Mouse (Mus musculus) heart, embryonic 12.5 days (tissue): ENCODE measurements around the gene Cyp2j9. TPM values are rescaled to one million over a fixed set of nuclear protein-coding genes. Genes with fewer than 3 reads are reported as not detected.
"Not testable (repeated sequence)": the region's sequence is repeated elsewhere in the genome, so short reads cannot be mapped to it uniquely, and the experiment has no call there.

Experiments used
- ATAC-seq: fragments of 200-750 bp; cut with Nextera tagmentation; 2 replicates; pipeline ENCODE4 v1.8.0; 2017; ENCODE audit warnings: moderate TSS enrichment, moderate library complexity; ENCODE audit not compliant: insufficient number of reproducible peaks, low FRiP score
- H3K27ac ChIP-seq: fragments of 300-500 bp; sonication (generic); 2 replicates; pipeline ENCODE4 v1.5.1; 2016; ENCODE audit warnings: mild to moderate bottlenecking, moderate library complexity; ENCODE audit not compliant: poor library complexity, severe bottlenecking
- H3K27me3 ChIP-seq: fragments of 300-500 bp; sonication (generic); replicated peaks from 2 replicates; pipeline ENCODE4 v1.6.1; 2016; ENCODE audit warnings: mild to moderate bottlenecking, moderate library complexity
- H3K36me3 ChIP-seq: fragments of 300-500 bp; sonication (generic); 2 replicates; pipeline ENCODE4 v1.6.1; 2016; ENCODE audit warnings: mild to moderate bottlenecking, moderate library complexity
- H3K4me1 ChIP-seq: fragments of 300-500 bp; sonication (generic); replicated peaks from 2 replicates; pipeline ENCODE4 v1.6.1; 2016; ENCODE audit warnings: mild to moderate bottlenecking
- H3K4me2 ChIP-seq: fragments of 300-500 bp; sonication (generic); 2 replicates; pipeline ENCODE4 v1.6.1; 2016; ENCODE audit warnings: mild to moderate bottlenecking, moderate library complexity
- H3K4me3 ChIP-seq: fragments of 300-500 bp; sonication (generic); 2 replicates; pipeline ENCODE4 v1.5.1; 2016; ENCODE audit warnings: mild to moderate bottlenecking
- H3K9ac ChIP-seq: fragments of 300-500 bp; sonication (generic); 2 replicates; pipeline ENCODE4 v1.6.1; 2016; ENCODE audit warnings: mild to moderate bottlenecking, moderate library complexity
- H3K9me3 ChIP-seq: fragments of 300-500 bp; sonication (generic); replicated peaks from 2 replicates; pipeline ENCODE4 v1.6.1; 2016; ENCODE audit warnings: mild to moderate bottlenecking, moderate library complexity
- WGBS: fragments of 180-500 bp; shearing (Covaris S2); methylation state at CpG from one replicate; pipeline ENCODE4 v1.1.7; 2016; 5-methylcytosine and 5-hydroxymethylcytosine counted together
- polyA plus RNA-seq: library from polyadenylated mRNA; unstranded; fragments of >200 nt; fragmentation: Nextera tagmentation; extraction: Ambion mirVana; gene quantifications from 2 replicates; pipeline ENCODE4 v1.2.1, GENCODE M21; 2016

Gene Cyp2j9
- 0.84 and 1.1 TPM in 2 replicates for polyA plus RNA-seq

DNA sequence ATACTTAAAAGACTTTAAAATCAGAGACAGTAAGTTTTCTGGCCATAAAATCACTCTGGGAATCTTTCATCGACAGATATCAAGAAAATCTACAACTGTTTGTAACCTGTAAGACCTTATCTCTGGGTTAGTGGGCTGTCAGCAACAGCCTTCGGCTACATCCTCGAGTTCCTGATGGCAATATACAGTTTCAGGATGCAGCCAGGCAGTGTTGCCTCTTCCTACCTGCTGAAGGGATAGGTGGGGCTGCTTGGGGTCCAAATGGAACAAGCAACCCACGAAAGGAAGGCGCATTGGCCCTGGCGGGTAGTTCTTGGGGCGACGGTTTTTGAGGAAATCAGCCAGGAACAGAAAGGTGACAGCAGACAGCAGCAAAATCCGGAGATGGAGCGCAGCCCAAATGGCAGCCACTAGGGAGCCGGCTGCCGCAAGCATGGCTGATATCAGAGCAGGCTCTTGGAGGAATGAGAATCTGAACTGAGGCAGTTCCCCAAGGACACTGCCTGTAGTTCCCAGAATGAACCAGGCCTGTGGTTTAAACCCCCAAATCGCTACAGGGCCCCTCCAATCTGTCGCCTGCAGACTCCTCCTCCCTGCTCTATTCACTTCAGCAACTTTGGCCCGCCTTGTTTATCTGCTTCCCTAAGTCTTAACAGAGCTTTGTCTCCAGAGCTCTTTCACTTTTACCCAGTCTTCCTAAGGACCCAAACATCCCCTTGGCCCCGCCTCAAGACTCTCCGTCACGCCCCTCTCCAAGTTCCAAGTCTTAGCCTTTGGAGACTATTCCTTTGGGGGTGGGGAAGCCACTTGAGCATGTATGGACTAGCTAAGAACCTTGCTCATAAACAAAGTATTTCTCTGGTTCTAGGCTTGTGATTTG lies at the start of gene Cyp2j9:
Gene Cyp2j9, minus strand, starts transcription at position 668 of the 880 bp plus-strand sequence.
- H3K9me3 ChIP-seq = no peaks in the 10 kb centered on the region
- 4% methylated on average over 18 of the region's 18 CpGs for WGBS
- no peaks in the 10 kb centered on the region for H3K27me3 ChIP-seq
- H3K4me3 ChIP-seq = peak within 1 kb of the TSS; percentile 56
- peak within 1 kb of the TSS; percentile 70 for H3K9ac ChIP-seq
- peak; percentile 81 for ATAC-seq
- H3K4me2 ChIP-seq = peak within 1 kb of the TSS; percentile 87
- 0 out of 2 replicates have a peak within 1 kb of the TSS, but pooled peaks have one; percentile 21 for H3K27ac ChIP-seq
- H3K36me3 ChIP-seq = no peaks in the 10 kb centered on the region
- H3K4me1 ChIP-seq = no peaks in the 10 kb centered on the region; the same call in 1 of the 2 replicates

- ATAC-seq = no peak
- 66% methylated on average over 1 of the region's 1 CpGs for WGBS
- no peak overlapping the region for H3K4me2 ChIP-seq
- no peaks in the 10 kb centered on the region for H3K9me3 ChIP-seq
- no peak overlapping the region for H3K4me3 ChIP-seq
- no peaks in the 10 kb centered on the region for H3K27me3 ChIP-seq
- H3K4me1 ChIP-seq = no peaks in the 10 kb centered on the region
- no peak overlapping the region for H3K27ac ChIP-seq
- no peaks in the 10 kb centered on the region for H3K36me3 ChIP-seq
- no peak overlapping the region for H3K9ac ChIP-seq
These were observed 44.1 kb upstream of the Cyp2j9 start for GRCm38 (mm10) chr4:96635455-96635854.

DNA sequence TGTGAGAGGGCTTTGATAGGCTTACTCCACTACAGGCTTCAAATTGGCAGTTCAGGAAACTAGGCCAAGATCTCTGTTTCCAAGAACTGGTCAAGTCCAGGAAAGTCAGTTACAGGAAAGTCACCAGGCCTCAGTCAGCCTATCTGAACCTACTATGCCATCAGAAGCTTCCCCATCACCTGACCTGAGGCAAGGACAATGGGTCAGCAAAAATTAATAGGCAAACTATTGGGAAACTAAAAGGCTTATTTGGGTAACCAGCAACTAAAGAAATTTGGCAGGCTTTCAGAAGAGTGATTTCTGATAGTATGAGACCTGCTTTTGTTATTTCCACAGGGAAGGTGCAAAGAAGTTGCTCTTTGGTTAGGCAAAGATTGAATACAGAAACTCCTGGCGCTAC lies 31.1 kb upstream of the Cyp2j9 start:
- Histone ChIP-seq H3K9ac (no peak overlapping the region), H3K9me3 (peaks cover 5% of the 10 kb centered on the region; the same call in 1 of the 2 replicates), H3K4me3 (no peak overlapping the region), H3K27ac (no peak overlapping the region), H3K36me3 (no peaks in the 10 kb centered on the region), H3K4me2 (no peak overlapping the region), H3K27me3 (no peaks in the 10 kb centered on the region), H3K4me1 (no peaks in the 10 kb centered on the region)
- 83% methylated on average over 1 of the region's 1 CpGs for WGBS
- no peak for ATAC-seq

DNA sequence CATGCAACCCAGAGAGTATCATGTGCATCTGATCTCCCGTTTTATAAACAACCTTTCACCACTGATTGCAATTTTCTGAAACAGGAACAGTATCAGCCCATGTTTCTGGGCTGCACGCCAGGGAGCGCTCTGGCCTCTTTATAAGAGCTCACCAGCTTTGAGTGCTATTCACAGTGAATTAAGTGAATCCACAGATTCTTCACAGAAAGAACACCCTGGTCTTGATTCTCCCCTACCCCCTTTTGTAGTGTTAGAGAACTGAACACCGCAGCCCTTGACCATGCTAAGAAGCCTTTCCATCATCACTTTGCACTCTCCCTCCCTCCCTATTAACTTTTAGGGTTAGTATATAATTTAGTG lies 393 bp upstream of the Cyp2j9 start:
- H3K27ac ChIP-seq = 0 out of 2 replicates have a peak overlapping the region, but pooled peaks have one; percentile 21
- peak; percentile 59; the same call in 1 of the 2 replicates for ATAC-seq
- peak overlapping the region; percentile 87 for H3K4me2 ChIP-seq
- 26% methylated on average over 4 of the region's 4 CpGs for WGBS
- no peaks in the 10 kb centered on the region for H3K9me3 ChIP-seq
- no peaks in the 10 kb centered on the region for H3K36me3 ChIP-seq
- no peak overlapping the region for H3K9ac ChIP-seq
- no peaks in the 10 kb centered on the region for H3K27me3 ChIP-seq
- peak overlapping the region; percentile 56 for H3K4me3 ChIP-seq
- no peaks in the 10 kb centered on the region; the same call in 1 of the 2 replicates for H3K4me1 ChIP-seq

- Histone ChIP-seq H3K4me2 (no peak overlapping the region), H3K4me3 (no peak overlapping the region), H3K9ac (no peak overlapping the region), H3K9me3 (no peaks in the 10 kb centered on the region), H3K4me1 (no peaks in the 10 kb centered on the region), H3K27ac (no peak overlapping the region), H3K27me3 (no peaks in the 10 kb centered on the region), H3K36me3 (no peaks in the 10 kb centered on the region)
- WGBS = 56% methylated on average over 1 of the region's 1 CpGs
- ATAC-seq = no peak
These were observed 9.8 kb downstream of the Cyp2j9 start for GRCm38 (mm10) chr4:96581425-96582088.

DNA sequence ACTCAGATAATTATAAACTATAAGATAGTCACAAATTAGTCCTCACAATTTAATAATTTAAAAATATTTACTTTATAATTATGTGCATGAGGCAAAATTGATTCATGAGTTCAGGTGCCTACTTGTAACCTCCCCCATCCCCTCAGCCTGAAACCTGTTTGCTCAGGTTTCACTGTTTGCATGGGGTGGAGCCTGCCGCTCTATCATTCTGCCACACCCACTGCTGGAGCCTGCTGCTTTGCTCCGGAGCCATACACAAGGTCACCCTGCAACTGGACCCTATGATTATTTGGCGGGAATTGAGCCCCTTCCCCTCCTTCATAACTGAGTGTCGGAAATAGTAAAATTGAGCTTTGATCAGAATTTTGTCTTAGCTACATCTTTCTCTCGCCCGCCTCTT lies 11.0 kb downstream of the Cyp2j9 start:
- WGBS = 55% methylated on average over 6 of the region's 6 CpGs
- H3K4me1 ChIP-seq, H3K9me3 ChIP-seq, ATAC-seq, H3K36me3 ChIP-seq, H3K27me3 ChIP-seq, H3K4me2 ChIP-seq, H3K27ac ChIP-seq, H3K4me3 ChIP-seq, H3K9ac ChIP-seq: not testable (repeated sequence)

DNA sequence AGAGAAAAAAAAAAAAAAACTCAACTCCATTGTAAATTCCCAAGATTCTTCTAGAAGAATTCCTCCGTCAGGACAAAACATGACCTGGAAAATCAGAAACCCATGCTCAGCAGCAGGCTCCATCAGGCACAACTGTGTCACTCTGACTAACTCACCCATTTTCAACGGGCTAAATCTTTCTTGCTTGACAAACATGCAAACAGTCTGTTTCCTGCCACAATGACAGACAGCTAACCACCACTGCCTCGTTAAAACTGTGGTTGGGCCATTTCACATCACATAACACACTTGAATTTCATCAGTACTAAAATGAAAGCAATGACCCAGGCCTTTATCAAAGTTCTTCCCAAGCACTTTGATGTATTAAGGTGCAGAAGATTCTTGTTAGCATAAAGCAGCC lies 21.9 kb downstream of the Cyp2j9 start:
- Histone ChIP-seq H3K9ac (no peak overlapping the region), H3K9me3 (no peaks in the 10 kb centered on the region), H3K27me3 (no peaks in the 10 kb centered on the region), H3K36me3 (no peaks in the 10 kb centered on the region), H3K27ac (no peak overlapping the region), H3K4me3 (no peak overlapping the region), H3K4me2 (no peak overlapping the region), H3K4me1 (no peaks in the 10 kb centered on the region)
- ATAC-seq = no peak
- WGBS = 42% methylated on average over 3 of the region's 3 CpGs

DNA sequence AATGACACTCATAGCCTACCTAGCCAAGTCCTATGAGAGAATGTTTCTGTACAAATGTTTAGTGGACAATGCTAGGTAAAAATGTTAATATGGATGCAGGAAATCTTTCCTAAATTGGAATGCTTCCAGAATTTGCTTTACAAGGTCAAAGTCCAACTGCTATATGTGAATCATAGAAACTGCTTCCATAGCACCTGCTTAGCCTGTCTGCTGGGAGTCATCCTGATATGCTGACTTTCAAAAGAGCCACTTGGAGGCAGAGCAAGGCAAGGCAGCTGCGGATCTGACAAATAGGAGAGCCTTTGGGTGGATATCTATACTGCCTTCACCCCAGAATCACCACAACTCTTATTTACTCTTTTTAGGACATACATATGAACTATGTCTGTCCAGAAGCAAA lies 23.4 kb downstream of the Cyp2j9 start:
- no peak overlapping the region for H3K9ac ChIP-seq
- H3K4me3 ChIP-seq = no peak overlapping the region
- 61% methylated on average over 1 of the region's 1 CpGs for WGBS
- H3K4me1 ChIP-seq = no peaks in the 10 kb centered on the region
- H3K27ac ChIP-seq = no peak overlapping the region
- no peak for ATAC-seq
- H3K4me2 ChIP-seq = no peak overlapping the region
- H3K36me3 ChIP-seq = no peaks in the 10 kb centered on the region
- no peaks in the 10 kb centered on the region for H3K27me3 ChIP-seq
- no peaks in the 10 kb centered on the region for H3K9me3 ChIP-seq

DNA sequence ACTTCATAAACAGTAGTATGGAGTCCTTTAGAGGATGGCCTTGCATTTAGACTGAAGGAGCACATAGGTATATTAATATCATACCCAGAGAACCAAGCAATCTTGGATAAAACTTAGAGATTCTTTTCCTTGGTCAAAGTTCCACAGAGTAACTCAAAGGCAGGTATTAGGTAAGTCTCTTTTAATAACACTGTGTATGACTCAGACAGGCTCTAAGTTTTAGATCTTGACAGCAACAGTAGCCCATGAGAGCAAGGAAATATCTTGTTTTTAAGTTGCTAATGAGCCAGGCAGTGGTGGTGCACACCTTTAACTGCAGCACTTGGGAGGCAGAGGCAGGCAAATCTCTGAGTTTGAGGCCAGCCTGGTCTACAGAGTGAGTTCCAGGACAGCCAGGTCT lies 25.6 kb downstream of the Cyp2j9 start:
- Histone ChIP-seq H3K4me3 (no peak overlapping the region), H3K4me1 (no peaks in the 10 kb centered on the region), H3K27me3 (no peaks in the 10 kb centered on the region), H3K9ac (no peak overlapping the region), H3K27ac (no peak overlapping the region), H3K9me3 (no peaks in the 10 kb centered on the region), H3K4me2 (no peak overlapping the region), H3K36me3 (no peaks in the 10 kb centered on the region)
- no peak for ATAC-seq

- no peak overlapping the region for H3K4me2 ChIP-seq
- H3K27me3 ChIP-seq = no peaks in the 10 kb centered on the region
- no peaks in the 10 kb centered on the region for H3K9me3 ChIP-seq
- H3K27ac ChIP-seq = no peak overlapping the region
- H3K9ac ChIP-seq = no peak overlapping the region
- no peak for ATAC-seq
- H3K4me1 ChIP-seq = no peaks in the 10 kb centered on the region
- H3K36me3 ChIP-seq = no peaks in the 10 kb centered on the region
- WGBS = 74% methylated on average over 1 of the region's 1 CpGs
- no peak overlapping the region for H3K4me3 ChIP-seq
These were observed 30.9 kb downstream of the Cyp2j9 start for GRCm38 (mm10) chr4:96560464-96560863.

DNA sequence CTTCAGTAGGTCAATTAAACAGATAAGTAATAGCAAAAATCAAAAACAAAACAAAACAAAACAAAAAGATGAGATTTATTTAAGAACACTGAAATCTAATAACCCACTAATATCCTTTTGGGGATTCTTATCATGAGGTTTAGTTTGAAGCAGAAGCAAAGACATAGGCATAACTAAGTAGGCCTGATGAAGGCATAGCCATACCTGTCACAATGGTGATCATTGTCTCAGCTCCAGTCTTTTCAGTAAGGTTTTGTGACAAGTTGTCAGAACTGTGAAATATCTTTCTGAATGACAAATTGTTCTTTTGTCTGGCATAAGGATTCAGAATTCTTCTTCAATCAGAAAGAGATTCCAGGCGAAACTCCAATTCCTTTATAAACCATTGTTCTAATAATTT lies 31.6 kb downstream of the Cyp2j9 start:
- Histone ChIP-seq H3K36me3 (no peaks in the 10 kb centered on the region), H3K27ac (no peak overlapping the region), H3K4me3 (no peak overlapping the region), H3K27me3 (no peaks in the 10 kb centered on the region), H3K9ac (no peak overlapping the region), H3K9me3 (no peaks in the 10 kb centered on the region), H3K4me2 (no peak overlapping the region), H3K4me1 (no peaks in the 10 kb centered on the region)
- no peak for ATAC-seq
- WGBS = 81% methylated on average over 1 of the region's 1 CpGs
